Mouse (Mus musculus): ENCODE measurements at regions not wholly inside any gene's neighbourhood (a gene's known extent, or its start where the extent isn't known, plus 50 kb on each side); places are given as distances from the start of the nearest gene placed in this dataset.

DNA sequence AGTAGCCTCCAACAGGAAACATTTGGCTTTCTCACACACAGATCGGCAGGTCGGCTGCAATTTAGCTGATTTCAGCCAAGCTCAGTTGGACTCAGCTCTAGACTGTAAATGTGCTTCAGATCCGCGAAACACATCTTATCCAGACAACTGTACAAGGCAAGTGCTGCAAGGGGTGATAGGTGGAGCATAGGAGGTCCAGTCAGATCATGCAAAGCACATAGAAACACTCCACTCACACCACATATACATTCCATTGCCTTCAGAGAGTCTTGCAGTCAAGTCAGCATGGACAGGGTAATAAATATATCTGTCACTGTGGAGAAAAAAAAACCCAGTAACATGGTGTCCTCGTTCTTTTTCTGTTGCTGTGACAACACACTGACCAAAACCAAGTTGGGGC lies 160.3 kb downstream of the H2al1j start:
- DNase-seq: no peak

DNA sequence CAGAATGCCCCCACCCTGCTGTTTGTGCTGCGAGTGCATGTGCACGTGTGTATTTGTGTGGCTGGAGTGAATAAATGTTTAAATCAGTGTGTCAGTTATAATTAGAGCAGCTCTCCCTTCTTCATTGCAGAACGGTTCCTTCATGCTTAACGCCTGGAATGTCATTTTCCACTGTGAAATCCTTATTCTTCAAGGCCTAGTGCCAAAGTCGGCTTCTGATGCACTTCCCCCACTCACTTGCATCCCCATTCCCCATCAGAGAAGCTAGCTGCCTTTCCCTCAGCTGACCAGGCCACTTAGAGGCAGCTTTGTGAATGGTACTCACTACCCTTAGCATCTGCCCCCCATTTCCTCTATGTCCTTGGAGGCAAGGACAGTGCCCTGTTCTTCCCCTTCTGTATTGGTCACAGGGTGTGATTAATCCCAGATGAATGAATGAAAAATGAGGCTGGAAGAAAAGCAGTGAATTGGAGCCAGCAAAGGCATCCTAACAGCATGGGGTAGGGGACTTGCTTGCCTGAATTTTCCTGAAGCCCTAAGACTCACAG lies 162.6 kb downstream of the H2al1j start:
- no peak for DNase-seq

DNA sequence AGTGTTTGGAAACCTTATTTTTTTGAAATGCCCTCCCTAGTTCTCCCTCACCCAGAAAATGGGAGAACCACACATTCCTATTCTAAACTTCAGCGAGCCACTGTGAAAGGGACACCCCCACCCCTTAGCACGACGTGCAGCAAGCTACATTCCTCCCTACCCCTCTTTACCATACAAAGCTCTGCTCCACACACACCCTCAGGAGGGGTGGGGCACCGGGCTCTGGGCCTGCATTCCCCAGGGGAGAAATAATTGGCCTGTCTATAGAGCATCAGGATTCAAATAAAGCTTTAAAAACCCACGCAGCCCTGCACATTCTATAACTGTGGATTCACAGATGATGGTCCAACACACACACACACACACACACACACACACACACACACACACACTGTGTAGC lies 163.6 kb downstream of the H2al1j start:
- DNase-seq: no peak

DNA sequence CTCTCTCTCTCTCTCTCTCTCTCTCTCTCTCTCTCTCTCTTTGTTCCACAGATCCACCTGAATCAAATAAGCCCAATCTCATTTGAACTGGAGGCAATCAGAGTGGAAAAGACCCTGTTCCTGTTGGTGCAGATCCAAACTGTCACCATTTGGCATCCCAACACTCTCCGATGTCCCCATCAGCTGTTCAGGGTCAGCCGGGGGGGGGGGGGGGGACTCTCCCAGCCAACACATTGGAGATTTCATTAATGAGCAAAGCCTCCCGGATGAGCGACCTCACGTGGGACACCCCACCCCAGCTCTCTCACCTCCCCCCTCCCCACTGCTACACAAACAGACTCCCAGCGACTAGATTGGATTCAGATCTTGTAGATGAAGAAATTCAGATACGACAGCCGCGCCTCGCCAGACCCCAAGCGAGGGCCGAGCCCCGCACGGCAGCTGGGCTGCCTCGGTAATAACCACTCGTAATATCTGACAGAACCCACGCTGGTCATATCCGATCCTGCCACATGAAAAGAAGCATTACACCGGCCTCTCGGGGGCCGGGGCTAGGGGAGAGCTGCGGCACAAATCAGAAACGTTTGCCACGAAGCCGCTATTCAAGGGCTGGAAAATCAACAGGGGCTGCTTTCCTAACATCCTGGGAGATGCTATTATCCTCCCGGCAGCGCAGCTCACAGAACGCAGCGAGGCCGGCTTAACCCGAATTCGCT lies 164.2 kb downstream of the H2al1j start:
- DNase-seq: no peak

DNA sequence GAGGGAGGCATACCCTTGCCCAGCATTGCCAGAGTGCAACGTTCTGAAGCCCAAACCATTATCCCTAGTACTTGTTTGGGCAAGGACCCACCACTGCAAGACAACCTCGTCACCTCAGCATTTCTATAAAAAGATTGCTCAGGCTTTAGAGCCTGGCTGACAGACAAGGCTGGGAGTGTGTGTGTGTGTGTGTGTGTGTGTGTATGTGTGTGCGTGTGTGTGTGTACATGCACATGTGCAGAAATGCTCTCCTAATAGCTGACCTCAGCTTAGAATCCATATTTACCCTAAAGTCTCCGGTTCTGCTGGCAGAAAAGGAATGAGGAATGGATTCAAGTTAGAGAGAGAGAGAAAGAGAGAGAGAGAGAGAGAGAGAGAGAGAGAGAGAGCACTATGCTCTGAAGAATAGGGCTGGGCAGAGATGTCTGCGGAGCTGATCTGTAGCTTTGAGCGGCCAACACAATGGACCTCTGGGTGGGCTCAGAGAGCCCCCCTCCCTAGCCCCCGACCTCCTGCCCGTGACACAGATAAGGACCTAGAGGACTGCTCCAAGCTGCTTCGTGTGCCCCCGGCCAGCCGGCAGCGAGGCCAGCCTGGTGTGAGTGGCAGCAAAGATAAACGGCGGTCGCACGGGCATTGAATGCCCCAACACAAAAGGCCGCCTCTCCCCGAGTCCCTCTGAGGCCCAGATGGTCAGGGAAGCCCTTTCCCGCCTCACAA lies 166.1 kb downstream of the H2al1j start:
- DNase-seq: no peak

DNA sequence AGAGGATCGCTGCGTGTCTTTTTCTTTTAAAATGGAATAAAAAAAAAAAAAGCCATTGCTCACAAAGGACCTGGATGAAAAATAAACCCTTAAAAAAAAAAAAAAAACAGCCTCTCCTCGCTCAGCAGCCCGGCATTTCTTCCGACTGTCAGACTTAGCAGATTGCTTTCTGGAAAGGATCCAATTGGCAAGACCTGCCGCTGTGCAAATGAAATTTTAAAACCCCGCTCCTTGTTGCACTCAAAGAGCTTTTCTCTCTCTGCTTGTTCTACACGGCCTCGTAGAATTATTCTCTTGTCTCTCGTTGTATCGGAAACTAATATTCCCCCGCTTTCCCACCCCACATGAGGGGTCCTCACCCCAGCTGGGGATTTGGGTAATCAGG lies 166.6 kb downstream of the H2al1j start:
- peak in 1 of 2 experiments; percentile 29 for DNase-seq

DNA sequence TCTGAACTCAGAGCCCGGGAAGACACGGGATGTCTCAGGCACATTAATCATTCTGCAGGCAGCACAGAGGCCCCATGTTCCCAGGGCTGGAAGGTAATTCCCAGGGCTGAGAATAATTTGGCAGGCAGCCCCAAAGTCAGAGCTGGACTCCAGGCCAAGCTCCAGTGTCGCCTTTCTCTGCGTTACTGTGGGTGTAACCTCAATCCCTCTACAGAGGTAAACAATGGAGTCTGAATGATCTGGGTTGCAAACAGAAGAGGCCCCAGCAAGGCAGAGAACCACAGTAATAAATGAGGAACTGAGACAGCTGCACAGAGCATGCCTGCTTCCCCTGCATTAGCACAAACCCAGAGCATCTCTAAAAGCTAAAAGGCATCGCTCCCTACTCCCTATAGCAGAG lies 184.8 kb downstream of the H2al1j start:
- no peak for DNase-seq

DNA sequence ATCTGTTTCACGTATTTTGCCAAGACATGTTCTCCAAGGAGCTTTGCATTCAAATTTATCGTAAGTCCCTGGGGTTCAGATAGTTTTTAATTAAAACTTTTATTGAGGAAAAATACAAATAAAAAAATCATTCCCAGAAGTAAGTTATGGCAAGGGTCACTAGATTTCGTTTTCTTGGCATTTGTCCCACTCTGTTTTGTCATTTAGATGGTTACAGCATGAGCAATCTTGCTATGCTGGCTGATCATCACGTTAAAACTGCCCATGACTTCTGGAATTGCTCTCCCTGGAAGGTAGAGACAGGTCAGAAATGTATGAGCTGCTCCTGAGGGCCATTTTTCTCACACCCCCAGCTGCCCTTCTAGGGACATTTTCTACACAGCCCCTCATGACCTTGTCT lies 185.3 kb downstream of the H2al1j start:
- no peak for DNase-seq

DNA sequence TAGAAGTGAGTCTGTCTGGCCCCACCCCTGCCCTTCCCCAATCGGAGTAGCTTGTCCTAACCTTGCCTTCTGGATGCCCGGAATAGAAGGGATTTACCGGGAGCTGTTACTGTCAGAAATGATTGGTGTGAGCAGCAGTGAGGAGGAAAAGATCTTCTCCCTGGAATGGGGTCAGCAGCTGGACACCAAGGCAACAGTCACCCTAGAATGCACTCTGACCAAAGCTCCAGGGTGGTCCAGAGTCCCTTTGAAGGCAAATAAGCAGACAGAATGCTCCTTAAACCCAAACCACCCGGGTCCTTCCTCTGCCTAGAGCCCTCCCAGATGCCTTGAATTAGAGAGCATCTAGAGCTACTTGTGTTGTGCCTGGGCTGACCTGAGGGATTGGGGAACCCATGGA lies 196.2 kb downstream of the H2al1j start:
- no peak for DNase-seq

DNA sequence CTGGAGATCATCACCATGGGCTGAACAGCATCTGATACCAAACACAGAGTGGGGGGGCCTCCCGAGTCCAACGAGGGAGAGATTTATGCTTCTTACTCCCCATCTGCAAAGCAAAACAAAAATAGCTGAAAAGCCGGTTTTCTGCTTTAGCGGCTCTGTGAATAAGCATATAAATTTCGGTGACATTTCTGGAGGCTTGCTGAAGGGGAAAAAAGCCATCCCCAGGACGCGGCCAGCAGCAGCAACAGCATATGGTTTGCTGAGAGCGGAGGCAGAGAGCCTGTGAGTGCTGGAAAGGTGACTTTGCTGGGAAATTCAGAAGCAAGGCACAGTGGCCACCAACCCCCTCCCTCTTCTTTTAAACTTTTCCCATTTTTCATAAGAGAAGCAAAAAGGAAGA lies 197.7 kb downstream of the H2al1j start:
- DNase-seq: no peak

DNA sequence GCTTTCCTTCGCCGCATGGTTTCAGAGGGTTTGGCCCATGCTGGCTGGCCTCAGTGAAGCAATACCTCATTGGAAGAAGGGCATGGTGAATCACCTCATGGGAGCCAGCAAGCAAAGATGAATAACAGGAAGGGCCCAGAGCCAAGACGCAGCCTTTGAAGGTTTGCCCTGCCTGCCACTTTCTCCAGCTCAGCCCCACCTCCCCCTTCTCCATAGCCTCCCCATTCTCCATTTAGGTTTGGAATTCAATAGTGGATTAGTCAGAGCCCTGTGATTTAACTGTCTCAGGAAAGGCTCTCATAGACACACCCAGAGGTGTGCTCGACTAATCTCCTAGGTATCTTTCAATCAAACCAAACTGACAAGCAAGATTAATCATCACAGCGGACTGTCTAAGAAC lies 201.0 kb downstream of the H2al1j start:
- no peak for DNase-seq

DNA sequence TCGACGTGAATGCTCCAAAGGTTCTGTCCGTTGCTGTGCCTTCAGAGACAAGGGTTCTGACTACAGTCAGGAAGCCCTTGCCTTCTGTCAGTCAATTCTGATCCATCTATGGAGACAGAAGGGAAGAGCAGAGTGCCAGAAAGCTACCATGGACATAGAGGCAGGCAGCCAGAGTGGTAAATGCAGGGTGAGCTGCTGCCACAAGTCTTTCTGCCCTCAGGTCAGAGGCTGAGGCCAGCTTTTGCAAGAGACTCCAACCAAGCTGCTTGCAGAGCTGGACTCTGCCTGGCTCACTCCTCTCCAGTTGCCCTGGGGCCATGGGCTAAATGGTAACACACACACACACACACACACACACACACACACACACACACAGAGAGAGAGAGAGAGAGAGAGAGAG lies 201.6 kb downstream of the H2al1j start:
- no peak for DNase-seq

DNA sequence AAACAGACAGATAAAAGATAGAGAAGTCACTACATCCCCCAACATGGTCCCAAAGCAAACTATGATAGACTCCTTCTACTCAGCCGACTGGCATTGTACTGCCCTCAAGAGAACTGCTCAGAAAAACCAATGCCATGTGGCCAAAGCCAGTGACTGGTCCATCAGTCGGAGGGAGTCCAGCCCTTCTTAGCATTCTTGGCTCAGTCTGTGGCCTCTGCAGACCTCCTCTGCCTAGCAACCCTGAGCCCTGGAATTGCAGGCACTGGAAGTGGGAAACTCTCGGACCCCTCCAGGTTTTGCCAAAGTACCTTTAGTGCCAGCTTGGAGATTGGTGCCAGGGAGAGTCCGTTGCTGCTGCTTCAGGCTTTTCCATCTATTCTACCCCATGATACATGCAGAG lies 205.2 kb downstream of the H2al1j start:
- DNase-seq: peak in 1 of 2 experiments; percentile 11

DNA sequence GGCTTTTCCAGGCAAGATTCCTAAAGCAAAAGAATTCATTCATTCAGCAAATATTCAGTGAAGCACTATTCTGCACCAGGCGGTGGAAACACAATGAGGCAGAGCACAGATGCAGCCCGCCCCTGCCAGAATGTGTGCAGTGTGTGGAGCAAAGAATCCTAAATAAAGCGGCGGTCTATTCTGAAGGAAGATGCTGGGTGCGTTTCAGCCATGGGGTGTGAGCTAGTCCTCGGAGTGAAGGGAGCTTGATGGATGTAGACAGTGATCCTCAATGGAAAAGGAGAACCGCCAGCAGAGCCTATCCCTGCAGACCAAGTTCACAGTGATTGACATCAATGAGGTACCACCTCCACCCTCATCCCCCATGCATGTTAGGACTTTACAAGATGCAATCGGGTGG lies 206.2 kb downstream of the H2al1j start:
- peak; percentile 24 to 25 for DNase-seq

DNA sequence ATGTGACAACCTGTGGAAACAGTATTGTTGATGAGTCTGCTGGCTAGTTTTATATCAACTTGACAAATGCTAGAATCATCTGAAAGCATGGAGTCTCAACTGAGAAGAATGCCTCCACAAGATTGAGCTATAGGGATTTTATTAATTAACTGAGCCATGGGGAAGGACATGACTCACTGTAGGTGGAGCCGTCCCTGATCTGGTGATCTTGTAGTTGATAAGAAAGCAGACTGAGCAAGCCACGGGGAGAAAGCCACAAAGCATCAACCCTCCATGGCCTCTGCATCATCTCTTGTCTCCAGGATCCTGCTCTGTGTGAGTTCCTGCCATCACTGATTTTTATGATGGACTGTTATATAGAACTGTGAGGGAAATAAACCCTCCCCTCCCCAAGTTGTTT lies 213.4 kb downstream of the H2al1j start:
- DNase-seq: no peak

DNA sequence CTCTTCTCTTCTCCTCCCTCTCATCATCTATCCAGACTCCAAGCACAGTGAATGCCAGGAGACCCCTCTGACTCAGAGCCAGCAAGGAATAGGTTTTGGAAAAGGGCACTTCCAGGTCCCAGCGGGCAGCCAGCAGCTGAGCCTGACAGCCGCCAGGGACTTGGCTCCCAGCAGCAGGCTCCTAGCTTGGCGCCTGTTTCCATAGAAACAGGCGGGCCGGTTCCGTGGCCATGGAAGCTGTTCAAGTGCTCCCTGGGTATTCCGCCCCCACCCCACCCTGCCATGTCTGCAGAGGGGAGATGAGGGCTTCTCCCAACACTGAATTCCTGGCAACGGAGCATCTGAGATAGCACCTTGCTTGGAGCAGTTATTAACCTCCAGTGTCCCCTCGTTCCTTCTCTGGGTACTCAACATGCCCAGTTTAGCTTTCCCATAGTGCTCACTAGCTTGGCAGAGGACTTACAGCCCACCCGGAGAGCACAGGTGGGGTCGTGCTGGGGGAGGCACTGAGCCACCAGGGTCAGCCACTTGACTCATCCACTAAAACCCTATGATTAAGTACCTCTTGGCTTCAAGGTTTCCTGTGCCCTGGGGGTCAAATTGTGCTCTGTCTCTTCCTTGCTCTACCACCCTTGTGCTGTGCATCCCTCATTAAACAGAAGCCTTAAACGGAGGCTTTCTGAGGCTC lies 222.7 kb downstream of the H2al1j start:
- DNase-seq: peak in 1 of 2 experiments; percentile 14

DNA sequence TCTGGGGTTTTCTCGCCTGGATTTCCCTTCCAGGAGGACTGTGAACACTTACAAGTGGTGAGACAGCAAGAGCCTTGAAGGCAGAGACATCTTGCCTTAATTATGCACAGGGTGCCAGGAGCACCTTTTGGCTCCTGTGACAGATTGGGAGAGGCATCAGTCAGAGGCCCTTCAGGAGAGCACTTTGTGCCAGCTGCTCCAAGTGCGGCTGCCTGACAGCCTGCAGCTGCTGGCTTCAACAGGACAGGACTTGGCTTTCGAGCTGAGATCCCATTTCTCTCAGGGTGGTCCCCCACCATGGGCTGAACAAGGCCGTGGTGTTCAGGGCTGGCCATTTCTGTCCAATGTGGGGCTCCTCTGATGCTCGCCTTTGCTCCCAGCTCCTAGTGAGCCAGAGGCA lies 224.6 kb downstream of the H2al1j start:
- no peak for DNase-seq

DNA sequence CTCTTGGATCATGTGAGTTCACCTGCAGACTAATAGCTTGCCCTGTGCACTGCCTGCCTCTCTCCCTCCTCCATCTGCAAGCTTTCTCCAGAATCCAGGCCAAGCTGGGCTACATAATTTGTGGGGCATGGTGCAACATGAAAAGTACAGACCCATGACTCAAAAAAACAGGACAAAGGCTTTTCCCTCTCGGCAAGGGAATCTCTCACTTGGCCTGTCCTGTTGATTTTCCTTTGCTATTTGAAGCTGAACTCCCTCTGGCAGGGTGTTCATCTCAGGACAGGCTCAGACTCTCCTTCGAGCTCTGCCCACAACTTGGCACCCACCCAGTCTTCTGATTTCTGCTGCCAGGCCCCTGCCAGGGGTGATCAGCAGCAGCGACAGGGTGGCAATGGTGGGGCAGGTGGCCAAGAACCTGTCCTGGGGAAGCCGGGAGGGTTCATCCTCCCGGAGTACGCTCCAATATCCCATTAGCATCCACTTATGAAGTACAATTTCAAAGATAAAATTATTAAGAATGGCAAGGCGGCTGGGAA lies 227.5 kb downstream of the H2al1j start:
- no peak for DNase-seq

DNA sequence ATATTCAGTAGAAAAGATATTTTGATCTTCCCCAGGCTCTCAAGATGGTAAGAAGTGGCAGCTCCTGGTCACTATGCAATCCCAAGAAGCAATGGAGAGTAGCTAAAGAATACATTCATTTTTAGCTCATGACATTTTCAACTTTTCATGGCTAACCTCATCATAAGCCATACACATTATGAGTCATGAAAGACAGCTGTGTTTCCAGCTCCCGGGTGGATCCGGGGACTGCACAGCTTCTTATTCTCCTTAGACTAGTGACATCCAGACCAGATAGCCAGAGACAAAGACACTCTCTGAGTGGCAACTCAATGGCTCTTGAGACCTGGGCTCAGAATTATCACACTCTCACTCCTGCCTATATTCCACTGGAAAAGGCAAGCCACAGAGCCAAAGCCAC lies 230.6 kb downstream of the H2al1j start:
- no peak for DNase-seq

DNA sequence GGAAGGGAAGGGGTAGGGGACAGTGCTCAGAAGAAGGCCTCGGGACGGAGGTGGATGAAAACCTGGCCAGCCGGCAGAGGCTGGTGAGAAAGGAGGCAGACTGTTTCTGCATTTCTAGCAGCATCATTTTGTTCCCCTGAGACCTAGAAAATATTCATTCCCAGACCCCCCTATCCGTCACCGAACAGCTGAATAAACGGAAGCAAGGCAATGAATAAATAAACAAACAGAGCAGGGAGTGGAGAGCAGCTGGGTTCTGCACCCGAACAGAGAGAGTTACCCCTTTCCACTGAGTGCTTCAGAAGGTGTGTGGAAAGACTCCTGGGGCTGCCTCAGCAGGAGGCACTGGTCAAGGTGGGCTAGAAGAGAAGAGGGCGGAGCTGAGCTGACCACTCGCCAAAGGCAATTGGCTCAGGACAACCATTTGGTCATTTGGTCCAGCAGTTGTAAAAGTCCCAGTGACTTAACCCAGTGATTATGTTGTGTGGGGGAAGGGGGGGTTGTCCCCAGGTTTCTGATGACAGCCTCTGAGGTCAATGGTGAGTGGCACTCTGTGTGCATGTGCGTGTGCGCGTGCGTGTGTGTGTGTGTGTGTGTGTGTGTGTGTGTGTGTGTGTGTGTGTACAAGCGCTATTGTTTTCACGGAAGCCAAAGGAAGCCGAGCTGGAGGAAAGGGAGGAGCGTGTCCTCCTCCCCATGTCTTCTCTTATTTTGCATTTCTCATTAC lies 233.1 kb downstream of the H2al1j start:
- no peak for DNase-seq

DNA sequence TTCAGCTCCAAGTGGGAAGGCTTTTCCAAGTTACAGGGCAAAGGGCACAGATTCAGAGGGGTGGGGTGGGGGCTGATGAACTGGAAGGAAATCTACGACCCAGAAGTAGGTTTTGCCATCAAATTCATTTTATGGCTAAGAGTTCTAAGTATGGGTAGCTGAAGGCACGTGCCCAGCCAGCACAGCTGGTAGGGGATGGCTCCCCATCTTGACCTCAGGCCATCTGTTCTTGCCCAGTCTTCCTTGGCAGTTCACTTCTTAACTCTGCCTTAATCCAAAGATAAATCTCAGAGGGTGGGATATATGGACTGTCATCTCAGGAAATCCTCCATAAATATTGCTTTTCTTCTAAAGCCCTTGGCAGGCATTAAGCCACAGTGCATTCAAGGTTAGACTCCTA lies 238.3 kb downstream of the H2al1j start:
- DNase-seq: no peak

DNA sequence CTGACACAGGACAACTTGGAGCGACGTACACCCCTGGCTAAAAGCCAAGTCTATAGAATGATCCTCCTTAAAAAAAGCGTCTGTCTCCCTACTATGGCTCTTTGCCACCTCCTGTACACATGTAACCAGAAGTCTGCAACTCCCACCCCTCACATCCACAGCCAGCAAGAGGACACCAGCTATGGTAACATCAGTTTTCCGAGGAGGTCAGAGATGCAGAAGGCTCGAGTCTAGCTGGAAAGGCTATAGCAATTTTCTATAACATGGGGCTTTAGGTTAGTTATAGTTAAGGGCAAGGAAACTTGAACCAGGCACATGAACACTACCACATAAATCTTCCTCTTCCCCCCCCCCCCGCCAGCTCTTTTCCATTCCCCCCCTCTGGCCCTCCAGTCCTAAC lies 240.2 kb downstream of the H2al1j start:
- no peak for DNase-seq

DNA sequence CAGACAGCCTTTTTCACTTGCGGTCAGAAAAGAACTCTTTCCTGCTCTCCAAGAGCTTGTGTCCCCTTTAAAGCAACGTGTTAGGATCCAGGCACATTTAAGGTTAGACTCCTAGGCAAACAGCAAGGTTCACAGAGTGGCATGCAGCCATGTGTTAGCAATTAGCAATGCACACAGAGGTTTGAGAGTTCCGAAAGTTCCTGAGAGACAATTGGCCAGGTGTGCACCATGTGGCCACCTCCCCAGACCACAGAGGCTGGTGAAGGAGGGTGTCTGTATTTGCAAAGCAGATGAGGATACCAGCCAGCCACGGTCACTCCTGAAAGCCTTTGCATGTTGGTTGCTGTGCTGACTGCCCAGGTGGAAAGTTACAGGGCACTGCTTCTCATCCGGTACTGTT lies 240.6 kb downstream of the H2al1j start:
- DNase-seq: no peak
